Mouse (Mus musculus) c-Kit-negative CD71-positive TER-119-positive erythroid progenitor cells, embryonic 14.5 days (primary cell): Measurements from ENCODE around the gene Ccdc34.

ENCODE experiments used
- DNase-seq: peaks from one replicate; pipeline ENCODE4 v3.0.0-alpha.2; 2013; ENCODE audit warnings: low read depth, low spot score

Gene Ccdc34

DNA sequence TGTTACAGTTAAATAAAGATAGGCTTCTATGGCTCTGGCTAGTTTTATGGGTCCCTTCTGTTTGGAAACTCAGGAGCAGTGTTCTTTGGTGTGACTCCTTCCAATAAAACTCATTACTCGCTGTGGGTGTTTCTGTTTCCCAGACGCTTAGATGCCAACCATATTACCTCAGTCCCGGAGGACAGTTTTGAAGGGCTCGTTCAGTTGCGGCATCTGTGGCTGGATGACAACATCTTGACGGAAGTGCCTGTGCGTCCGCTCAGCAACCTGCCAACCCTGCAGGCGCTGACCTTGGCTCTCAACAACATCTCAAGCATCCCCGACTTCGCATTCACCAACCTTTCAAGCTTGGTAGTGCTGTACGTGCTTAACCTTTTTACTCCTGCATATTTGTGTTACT, 21.2 kb upstream of the Ccdc34 start:
- DNase-seq, result no peak

DNA sequence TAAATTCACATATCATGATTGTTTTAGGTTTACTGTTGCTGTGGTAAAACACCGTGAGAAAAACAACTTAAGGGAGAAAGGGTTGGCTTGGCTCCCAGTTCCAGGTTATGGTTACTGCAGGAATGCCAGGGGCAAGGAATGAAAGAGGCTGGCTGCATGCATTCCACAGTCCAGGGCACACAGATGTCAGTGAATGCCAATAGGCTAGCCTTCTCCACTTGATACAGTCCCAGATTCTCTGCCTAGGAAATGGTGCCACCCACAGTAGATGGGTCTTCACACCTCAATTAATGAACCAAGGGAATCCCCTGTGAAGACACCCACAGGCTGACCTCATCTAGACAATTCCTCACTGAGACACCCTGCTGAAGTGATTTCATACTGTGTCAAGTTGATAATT, 12.9 kb upstream of the Ccdc34 start:
- DNase-seq, result no peak

DNA sequence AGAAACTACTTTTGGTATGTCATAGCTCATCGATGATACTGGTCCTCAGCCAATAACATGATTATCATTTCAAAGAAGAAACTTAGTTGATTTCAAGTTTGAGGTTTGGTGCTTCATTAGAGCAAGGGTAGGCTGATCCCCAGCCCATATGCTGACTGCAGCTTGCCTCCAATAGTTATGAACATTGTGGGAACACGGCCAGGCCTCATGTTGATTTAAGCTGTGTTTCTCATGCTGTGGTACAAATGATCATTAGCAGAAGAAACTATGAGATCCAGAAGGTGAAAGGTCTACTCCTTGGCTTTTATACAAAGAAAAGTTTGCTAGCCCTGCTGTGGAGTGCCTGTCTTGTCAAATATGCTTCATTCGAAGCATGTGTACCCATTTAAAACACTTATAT, 12.5 kb upstream of the Ccdc34 start:
- DNase-seq, result no peak

DNA sequence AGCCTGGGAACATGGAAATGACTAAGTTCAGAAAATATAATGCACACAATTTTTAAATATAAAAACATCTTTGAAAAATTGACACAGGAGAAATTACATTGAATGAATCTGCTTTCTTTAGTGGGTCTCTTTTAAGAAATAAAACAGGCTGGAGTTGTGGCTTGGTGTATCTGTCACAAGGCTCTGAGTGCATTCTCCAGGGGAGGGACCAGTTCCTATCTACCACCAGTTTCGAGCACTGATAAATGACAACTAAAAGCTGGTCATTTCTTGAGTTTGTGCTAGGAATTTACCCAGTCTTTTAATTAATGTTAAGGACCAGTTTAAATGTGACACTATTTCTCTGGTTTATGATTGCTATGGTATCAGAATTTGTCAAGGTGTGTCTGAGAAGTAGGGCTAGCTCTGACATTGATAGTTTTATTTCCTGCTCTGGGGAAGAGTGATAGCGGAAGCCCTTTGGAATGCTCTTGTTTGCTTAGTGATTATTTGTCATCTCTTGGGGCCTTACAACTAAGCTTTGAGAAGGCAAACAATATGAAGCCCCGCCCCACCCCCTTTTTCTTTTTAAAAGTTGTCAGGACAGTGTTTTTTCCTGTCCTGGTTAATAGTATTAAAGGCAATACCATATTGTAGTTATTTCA, 11.9 kb upstream of the Ccdc34 start:
- no peak for DNase-seq

DNA sequence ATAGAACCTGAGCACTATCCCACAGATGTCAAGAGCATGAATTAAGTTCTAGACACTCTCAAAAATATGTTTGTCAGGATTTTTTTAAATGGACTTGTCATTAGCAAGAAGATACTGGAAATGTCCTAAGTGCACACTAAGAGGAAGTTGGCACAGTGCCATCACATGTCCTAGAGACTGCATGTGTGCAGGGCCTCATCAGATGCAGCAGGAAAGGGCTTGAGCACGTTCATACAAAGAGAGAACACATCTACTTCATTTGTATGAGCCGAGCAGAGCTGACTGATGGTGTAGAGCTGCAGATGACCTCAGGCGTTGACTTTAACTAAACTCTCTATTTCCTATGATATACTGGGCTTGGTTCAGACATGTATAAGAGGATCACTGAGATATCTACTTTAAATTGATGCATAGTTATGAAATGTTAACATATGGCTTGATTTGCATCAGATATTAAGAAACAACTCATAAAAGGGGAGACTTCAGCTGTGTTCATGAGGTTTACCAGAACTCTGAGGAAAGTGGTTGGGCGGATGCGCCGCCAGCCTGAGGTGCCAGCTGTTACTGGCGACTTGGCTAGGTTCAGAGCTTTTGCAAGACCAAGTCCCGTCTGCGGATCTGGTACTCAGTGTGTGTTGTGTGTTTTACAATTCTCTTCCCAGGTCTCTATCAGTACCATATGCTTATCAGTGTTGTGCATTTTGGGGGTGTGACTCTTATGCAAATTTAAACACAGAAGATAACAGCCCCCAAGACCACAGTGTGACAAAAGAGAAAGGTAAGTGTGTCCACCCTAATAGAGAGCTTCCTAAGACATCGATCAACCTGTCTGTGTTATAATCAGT, 10.0 kb upstream of the Ccdc34 start:
- no peak for DNase-seq

DNA sequence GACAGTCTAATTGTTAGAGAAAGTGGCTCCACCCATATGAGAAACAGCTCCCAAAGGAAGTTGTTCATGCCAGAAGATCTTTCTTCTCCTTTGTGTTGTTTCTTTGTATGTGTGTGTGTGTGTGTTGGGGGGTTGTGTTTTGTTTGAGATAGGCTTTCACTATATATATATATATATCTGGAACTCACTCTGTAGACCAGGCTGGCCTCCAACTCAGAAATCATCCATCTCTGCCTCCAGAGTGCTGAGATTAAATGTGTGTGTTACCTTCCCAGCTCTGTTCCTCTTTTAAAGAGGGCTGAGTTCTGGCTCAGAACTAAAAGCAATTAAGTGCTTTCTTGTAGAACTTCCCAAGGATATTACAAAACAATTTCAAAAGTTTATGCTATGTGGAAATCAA, 8.2 kb upstream of the Ccdc34 start:
- DNase-seq, result no peak

DNA sequence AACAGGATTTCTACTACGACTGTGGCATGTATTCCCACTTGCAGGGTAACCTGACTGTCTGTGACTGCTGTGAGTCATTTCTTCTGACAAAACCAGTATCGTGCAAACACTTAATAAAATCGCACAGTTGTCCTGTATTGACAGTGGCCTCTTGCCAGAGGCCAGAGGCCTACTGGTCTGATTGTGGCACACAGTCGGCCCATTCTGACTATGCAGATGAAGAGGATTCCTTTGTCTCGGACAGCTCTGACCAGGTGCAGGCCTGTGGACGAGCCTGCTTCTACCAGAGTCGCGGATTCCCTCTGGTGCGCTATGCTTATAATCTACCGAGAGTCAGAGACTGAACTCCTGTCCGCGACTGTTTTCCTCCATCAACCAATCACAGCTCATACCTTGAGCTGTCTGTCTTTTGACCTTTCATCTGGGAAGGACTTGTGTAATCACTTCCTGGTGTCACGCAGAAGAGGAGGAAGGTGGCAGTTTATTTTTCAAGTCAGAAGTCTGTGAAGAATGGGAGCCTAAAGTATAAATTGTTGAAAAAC, 5.4 kb upstream of the Ccdc34 start:
- no peak for DNase-seq

DNA sequence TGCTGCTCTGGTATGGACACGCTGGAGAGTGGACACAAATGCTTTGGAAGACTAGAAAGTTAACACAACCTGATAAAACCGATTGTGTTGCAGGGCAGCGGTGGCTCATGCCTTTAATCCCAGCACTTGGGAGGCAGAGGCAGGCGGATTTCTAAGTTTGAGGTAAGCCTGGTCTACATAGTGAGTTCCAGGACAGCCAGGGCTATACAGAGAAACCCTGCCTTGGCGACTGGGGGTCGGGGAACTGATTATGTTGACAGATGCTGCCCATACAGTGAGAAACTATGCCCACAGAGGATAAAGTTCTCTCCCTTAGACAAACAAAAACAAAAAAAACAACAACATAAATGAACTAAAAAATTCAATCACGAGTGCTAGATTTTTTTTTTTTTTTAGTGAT, 530 bp upstream of the Ccdc34 start:
- no peak for DNase-seq

DNA sequence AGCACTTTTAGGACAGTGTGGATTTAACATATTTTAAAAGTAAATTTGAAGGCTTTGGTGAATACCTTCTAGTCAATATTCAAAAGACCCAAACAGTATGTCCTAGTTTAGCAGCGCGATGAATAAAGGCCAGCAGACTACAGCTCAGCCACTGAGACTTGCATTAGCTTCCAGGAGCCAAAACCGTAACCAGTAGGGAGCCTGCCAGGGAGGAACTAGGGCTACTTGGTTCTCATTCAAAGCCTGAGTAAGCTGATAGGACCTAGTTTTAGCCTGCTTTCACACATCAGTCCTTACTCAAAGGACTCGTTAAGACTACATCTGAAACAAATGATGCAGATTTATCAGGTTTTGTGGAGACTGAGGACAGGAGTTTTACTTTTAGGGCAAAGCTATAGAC, 2.0 kb downstream of the Ccdc34 start:
- no peak for DNase-seq

DNA sequence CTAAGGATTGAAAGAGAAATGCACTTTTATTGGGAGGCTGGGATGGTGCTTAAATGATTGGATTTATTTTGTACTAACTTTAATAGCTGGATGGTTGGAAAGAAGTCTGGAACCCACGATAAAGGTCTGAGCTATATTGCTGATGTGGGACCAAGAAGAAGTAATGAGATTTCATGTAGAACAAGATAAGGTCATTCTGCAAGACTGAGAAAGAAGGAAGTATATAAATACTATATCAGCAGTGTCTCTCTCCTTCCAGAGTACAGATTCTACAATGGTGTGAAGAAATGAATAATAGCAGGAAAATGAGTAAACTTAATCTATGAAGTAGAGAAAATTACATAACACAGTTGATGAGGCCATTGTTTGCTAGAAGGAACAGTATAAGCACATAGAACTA, 2.8 kb downstream of the Ccdc34 start:
- no peak for DNase-seq

DNA sequence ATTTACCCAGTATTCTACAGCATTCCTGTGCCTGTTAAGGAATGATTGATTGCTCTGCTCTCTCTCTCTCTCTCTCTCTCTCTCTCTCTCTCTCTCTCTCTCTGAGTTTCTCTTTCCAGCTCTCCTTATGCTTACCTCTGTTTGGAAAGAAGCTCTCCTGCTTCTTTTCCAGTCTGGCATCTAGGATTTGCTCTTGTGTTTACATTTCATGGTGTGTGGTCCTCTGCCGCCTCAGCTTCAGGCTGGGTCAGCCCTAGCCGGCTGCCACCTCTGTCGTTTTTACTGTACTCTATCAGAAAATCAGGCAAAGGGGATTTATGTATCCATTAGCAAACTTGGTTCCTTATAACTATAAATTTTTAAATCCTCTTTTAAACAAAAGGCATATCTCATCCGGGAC, 18.6 kb downstream of the Ccdc34 start:
- DNase-seq, result no peak

DNA sequence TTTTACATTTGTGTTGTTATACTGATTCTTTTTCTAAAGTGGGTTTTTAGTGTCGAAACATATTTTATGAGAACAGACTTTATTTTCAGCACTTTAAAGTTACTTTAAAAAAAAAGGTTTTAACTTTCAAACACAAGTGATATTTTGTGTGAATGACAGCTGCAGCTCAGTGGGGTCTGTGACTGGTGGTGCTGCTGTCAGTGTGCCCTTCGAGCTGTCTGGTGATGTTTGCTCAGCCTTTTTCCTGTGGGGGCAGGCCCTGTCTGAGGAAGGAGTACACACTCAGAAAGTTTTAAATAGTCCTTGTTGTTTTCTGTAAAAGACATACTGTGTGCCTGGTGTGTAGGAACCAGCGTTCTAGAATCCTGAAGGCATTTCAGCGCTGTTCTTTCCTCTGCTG, 19.0 kb downstream of the Ccdc34 start:
- no peak for DNase-seq

DNA sequence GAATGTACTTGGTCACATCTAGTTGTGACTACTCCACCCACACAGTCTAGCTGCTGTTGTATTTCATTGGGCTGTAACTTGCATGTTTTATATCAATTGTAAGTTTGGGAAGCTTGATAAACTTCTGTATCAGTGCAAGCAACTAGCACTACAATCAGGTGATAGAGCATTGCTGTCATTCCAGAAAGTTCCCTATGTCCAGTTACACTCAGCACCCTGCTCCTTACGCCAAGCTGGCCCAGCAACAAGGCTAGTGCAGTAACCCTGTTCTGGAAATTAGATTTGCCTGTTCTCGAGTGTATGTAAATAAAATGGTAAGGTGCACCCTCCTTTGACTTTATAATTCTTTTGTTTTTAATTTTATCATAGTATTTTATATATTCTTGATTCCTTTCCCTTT, 19.6 kb downstream of the Ccdc34 start:
- DNase-seq, result no peak

DNA sequence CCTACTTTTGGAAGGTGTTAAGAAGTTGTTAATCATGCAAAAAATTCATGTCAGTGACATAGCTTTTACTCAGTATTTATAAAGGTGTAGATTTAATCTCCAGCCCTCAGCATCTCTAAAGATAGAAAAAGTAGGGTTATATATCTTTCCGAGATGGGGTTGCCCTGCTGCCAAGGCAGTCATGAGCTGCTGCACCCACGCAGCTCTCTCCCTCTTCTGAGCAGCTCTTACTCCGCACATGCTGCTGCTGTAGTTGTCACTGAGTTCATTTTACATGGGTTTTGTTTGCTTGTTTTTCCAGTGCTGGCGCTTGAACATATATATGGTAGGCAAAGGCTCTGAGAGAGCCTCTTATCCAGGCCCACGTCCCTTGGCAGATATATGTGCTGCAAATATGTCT, 20.7 kb downstream of the Ccdc34 start:
- DNase-seq, result no peak

DNA sequence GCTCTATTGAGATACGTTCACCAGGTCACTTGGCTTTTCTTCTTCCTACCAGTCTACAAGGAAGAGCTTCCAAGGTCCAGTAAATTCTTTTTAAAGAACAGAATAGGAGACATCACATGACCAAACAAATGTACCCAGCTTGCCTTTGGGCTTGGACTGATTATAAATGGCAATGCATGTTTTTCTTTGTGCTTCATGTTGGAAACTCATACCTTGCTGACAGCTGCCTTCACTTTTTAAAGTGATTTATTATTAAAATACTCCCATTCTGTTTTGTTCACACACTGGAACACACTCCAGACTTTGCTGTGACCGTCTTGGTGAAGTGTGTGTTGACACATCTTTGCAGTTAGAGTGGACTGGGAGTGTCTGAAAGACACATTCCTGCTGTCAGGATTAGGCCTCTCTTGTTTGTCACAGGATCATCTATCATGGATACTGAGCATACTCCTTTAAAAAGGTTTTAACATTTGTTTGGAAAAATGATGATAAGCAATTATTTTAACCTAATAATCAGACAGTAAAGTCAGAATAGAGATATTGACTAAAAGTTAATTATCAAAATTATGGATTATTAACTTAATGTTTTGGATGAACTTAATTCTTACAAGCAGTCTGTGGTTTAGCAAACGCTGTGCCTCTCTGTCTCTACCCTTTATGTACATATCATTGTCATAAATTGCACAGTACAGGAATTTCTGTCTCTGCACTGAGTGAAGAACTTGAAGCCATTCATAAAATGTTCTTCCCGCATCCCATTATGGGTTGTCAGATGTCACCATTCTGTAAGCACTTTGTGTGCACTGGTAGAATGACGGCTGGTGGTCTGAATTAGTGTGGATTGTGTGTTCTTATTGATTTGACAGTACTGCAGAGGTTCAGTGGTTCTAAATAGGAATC, 25.5 kb downstream of the Ccdc34 start:
- DNase-seq, result no peak

DNA sequence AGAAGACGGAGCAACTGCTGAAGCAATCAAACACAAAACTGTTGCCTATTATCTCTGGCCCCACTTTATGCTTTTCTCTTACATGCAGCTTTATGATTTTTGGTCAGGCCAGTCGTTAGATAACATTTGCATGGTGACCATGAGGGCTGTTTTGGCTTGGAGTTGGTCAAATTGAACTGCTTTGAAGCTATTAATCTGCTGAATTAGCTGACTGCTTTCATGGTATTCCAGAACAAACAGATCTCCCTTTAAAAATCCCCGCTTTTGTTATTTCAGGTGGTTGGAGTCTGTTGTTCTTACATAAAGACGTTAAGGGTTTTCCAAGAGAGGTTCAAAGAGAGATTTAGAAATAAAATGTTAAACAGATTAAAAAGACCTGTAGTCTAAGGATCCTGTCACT, 40.8 kb downstream of the Ccdc34 start:
- DNase-seq, result no peak

DNA sequence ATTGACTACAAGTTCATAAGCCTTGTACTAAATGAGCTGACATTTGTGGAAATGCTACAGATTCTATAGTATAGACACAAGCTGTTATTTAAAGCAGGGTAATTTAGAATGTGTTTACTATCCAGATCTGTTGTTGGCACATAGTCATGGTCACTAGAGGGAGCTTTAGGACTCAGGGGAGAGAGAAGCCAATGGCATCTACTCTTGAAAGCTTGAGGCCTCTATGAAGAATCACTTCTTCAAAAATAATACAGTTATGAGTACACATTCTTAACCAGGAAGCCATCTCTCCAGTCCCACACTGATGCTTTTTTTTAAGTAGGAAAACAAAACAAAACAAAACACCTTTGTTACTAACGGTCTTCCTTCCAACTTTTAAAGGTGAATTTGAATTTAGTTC, 45.5 kb downstream of the Ccdc34 start:
- no peak for DNase-seq

DNA sequence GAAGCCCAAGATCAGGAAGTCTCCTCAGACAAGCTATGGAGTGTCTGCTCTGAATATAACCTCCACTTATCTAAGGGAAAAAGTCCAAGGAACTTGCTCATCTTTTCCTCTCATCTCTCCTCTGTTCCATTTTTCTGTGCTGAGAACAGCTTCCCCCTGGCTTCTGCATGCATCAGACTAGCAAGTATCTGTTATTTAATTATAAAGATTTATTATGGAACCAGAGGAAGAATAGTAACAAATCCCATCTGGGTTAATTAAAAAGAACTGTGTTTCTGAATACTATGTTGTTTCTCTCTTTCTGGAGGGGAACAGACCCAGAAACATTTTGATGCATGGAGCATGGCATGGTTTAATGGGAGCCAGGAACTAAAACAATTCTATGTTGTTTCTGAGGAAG, 51.3 kb downstream of the Ccdc34 start:
- no peak for DNase-seq

DNA sequence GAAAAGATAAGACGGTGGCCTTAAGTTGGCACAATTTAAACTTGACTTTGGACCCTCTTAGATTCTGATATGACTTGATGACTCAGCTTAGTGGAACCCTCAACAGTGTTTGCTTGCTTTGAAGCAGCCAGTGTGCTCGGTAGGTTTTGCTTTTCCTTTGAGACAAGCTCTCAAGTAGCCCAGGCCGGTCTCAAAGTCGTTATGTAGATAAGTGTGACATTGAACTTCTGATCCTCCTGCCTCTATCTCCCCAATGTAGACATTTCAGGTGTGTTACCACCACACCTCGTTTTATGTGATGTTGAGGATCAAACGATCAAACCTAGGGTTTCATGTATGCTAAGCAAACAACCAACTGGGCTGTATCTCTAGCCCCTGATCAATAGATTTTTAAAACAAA, 55.4 kb downstream of the Ccdc34 start:
- no peak for DNase-seq

DNA sequence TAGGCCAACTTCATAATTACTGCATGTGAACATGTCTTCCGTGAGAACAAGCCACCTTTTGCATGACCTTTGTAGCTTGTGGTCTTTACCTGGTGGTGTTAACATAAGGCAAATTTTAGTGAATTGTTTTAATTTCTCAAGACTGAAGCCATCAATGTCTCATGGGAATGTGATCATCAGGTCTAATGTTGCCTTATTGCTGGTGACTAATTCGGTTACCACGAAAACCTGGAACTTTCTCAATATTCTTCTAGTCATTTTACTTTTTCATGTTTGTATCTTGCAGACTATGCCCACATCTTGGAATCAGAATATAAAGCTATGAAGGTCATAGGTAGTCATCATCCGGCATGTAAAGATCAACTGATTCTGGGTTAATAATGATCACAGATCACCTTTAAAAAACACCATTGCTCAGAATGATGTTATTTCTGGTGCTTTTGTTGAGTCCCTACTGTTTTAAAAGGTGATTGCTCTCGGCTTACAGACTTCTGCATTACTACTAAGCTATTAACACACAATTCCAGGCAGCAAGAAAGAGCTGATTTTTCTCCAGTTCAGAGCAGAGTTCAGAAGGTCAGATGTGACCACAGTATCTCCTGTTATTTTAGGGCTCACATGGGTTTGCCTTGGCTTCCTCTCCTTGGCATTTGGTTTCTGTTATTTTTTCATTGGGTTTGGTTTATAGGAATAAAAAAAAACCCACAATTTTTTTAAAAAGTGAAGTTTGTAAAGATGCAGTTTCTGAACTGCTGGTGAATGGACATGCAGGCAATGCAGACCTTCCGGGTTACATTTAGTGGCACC, 57.2 kb downstream of the Ccdc34 start:
- DNase-seq, result no peak

DNA sequence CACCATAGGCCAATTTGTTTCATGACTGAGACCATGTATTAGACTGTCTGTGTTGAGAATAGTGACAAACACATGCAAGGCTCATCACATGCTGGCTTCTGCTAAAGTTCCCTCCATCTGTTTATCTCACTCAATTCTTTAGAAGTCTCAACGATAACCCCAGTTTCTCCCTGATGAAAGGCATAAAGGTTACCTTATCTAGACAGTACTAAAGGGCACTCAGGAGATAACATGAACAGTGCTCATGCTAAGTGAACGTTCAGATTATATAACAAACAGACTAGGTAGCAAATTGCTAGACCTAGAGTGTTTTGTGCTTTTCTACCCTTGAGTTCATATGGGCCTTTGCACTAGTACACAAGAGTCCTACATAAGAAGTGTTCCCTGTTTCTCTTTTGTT, 59.6 kb downstream of the Ccdc34 start:
- no peak for DNase-seq
